Mouse (Mus musculus): ENCODE measurements around the gene Aldh3b2.

The Aldh3b2 gene

GRCm38 (mm10) chr19:4012432-4013022, 40.4 kb downstream of the Aldh3b2 start, which contains the start of gene Ndufv1:
Gene Ndufv1 (minus strand): TSS chr19:4012806.
- in situ Hi-C loops (cut with MboI, MseI): no loop called here

GRCm38 (mm10) chr19:4013066-4013465, 40.9 kb downstream of the Aldh3b2 start:
- in situ Hi-C loops (cut with MboI, MseI): no loop called here

GRCm38 (mm10) chr19:4014802-4015201, 42.7 kb downstream of the Aldh3b2 start:
- in situ Hi-C loops (cut with MboI, MseI): no loop called here

- in situ Hi-C loops (cut with MboI, MseI): no loop called here
Measured at GRCm38 (mm10) chr19:4015635-4016034, 43.5 kb downstream of the Aldh3b2 start.

GRCm38 (mm10) chr19:4017921-4018587, 45.9 kb downstream of the Aldh3b2 start:
- in situ Hi-C loops (cut with MboI, MseI): no loop called here

GRCm38 (mm10) chr19:4018743-4019583, 46.8 kb downstream of the Aldh3b2 start:
- in situ Hi-C loops (cut with MboI, MseI): no loop called here

DNA sequence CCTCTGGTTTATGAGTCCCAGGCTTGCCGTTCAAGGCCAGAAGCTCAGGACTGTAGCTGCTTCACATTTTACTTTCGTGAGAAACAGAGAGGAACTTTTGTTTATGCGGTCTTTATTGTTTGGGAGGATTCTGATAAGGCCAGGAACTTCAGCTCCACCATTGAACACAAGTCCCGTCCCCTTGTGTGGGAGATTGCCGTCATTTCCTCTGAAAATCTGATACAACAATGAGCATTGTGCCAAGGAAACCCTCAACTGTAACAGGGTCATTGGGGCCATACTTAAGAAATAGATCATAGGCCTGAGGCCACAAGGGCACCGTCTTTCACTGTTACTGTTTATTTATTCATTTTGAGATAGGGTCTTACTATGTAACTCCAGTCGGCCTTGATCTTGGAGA, 51.1 kb downstream of the Aldh3b2 start:
- in situ Hi-C loops (cut with MboI, MseI): loop anchor here (10.0 kb wide), 1 partner anchor 1842 kb away; no protein-coding TSS in a partner anchor

DNA sequence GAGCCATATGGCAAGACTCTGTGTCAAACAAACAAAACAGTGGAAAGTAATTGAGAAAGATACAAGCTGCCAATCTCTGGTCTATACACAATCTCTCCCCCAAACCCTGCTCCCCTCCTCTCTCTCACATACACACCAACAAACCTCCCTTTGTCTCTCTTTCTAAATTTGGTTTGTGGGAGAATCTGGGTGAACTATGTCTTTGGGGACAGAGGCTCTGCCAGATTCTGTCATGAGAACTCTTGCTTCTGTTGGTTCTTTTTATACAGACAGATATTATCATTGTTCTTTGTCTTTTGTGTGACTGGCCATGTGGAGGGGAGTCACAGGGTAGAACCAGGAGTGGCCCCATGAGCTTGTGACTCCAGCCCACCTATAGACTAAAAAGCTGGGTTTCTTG, 55.4 kb downstream of the Aldh3b2 start:
- in situ Hi-C loops (cut with MboI, MseI): loop anchor here (10.0 kb wide), 1 partner anchor 1837 kb away; no protein-coding TSS in a partner anchor
